Mouse (Mus musculus) testis, adult 2 months (tissue): ENCODE results near the gene Ctxn1.

Source experiments
- CTCF ChIP-seq: fragments of 200-500 bp; IDR thresholded peaks from 2 replicates; pipeline ENCODE4 v1.5.1; 2012; ENCODE audit warnings: low read depth, mild to moderate bottlenecking, inconsistent platforms, low read length, moderate library complexity; ENCODE audit not compliant: control insufficient read depth, insufficient read depth, insufficient replicate concordance
- POLR2A ChIP-seq: fragments of 200-500 bp; IDR thresholded peaks from 2 replicates; pipeline ENCODE4 v1.6.1; 2012; ENCODE audit warnings: low read depth, mild to moderate bottlenecking, inconsistent platforms, low read length, moderate library complexity; ENCODE audit not compliant: control insufficient read depth

- TF ChIP-seq POLR2A (no peak), CTCF (no peak)
These were observed 42.8 kb downstream of the Ctxn1 start for GRCm38 (mm10) chr8:4216296-4216695.
